Mouse (Mus musculus) heart, adult 8-10 months (tissue): Measurements from ENCODE around the gene Rrm2. TPM values are rescaled to one million over a fixed set of nuclear protein-coding genes. Genes with fewer than 3 reads are reported as not detected.
A peak's percentile ranks its signal among the peaks of the same experiment; 100 is the strongest.
"Not testable (repeated sequence)": the region's sequence is repeated elsewhere in the genome, so short reads cannot be mapped to it uniquely, and the experiment has no call there.

Experiments used
- DNase-seq: peaks from one replicate; pipeline ENCODE4 v3.0.0; 2022; ENCODE audit warnings: low spot score
- total RNA-seq, 4 experiments: library from RNA; stranded (reverse); gene quantifications; 2 replicates each; pipeline ENCODE4 v1.2.4; 2022

Rrm2 gene
- total RNA-seq = 1 to 10 TPM; 1.3 to 3.3 (median 2.3) TPM

- peak; percentile 88 for DNase-seq
These were observed at the start of gene Rrm2 for GRCm38 (mm10) chr12:24707954-24708823. Gene Rrm2 (plus strand): TSS chr12:24708241.

GRCm38 (mm10) chr12:24658998-24659397 is 49.0 kb upstream of the Rrm2 start:
- DNase-seq = no peak

GRCm38 (mm10) chr12:24659923-24660322 is 48.1 kb upstream of the Rrm2 start:
- no peak for DNase-seq

- no peak for DNase-seq
These were observed 46.9 kb upstream of the Rrm2 start for GRCm38 (mm10) chr12:24661100-24661499.

- no peak for DNase-seq
These were observed 45.9 kb upstream of the Rrm2 start for GRCm38 (mm10) chr12:24662131-24662530.

- peak; percentile 77 for DNase-seq
These were observed 27.9 kb upstream of the Rrm2 start for GRCm38 (mm10) chr12:24680096-24680491.

GRCm38 (mm10) chr12:24680492-24681285 is 27.4 kb upstream of the Rrm2 start:
- DNase-seq = no peak

GRCm38 (mm10) chr12:24681286-24682023 is 26.6 kb upstream of the Rrm2 start, which contains the start of gene Cys1:
Gene Cys1 (minus strand): TSS chr12:24681813.
- no peak for DNase-seq

GRCm38 (mm10) chr12:24682563-24682962 is 25.5 kb upstream of the Rrm2 start:
- DNase-seq = peak; percentile 47

- DNase-seq = no peak
These were observed 24.6 kb upstream of the Rrm2 start for GRCm38 (mm10) chr12:24683461-24683860.

- no peak for DNase-seq
These were observed 21.9 kb upstream of the Rrm2 start for GRCm38 (mm10) chr12:24686038-24686695.

- DNase-seq = no peak
These were observed 21.2 kb upstream of the Rrm2 start for GRCm38 (mm10) chr12:24686696-24687346.

GRCm38 (mm10) chr12:24690351-24690750 is 17.7 kb upstream of the Rrm2 start:
- DNase-seq = no peak

GRCm38 (mm10) chr12:24696500-24697483 is 11.2 kb upstream of the Rrm2 start:
- DNase-seq = peak; percentile 89

- DNase-seq = no peak
These were observed 10.4 kb upstream of the Rrm2 start for GRCm38 (mm10) chr12:24697484-24698204.

- no peak for DNase-seq
These were observed 9.5 kb upstream of the Rrm2 start for GRCm38 (mm10) chr12:24698514-24698913.

- DNase-seq = no peak
These were observed 8.5 kb upstream of the Rrm2 start for GRCm38 (mm10) chr12:24699578-24699977.

GRCm38 (mm10) chr12:24701621-24702020 is 6.4 kb upstream of the Rrm2 start:
- not testable (repeated sequence) for DNase-seq

GRCm38 (mm10) chr12:24703013-24703412 is 5.0 kb upstream of the Rrm2 start:
- DNase-seq = no peak
